Mouse (Mus musculus) G1E-ER4 (cell line): Measurements from ENCODE around the gene 1700017B05Rik. TPM values are rescaled to one million over a fixed set of nuclear protein-coding genes. Genes with fewer than 3 reads are reported as not detected.

Experiments used
- GATA1 ChIP-seq: IDR thresholded peaks from one replicate; pipeline ENCODE4 v1.8.0; 2012; ENCODE audit warnings: low read length, inconsistent platforms
- polyA plus RNA-seq: library from polyadenylated mRNA; stranded (reverse); fragments of >175 nt; gene quantifications from 2 replicates; pipeline ENCODE4 v1.2.3, GENCODE M21; 2012

Gene 1700017B05Rik
- polyA plus RNA-seq, 1 experiment: 186 TPM

DNA sequence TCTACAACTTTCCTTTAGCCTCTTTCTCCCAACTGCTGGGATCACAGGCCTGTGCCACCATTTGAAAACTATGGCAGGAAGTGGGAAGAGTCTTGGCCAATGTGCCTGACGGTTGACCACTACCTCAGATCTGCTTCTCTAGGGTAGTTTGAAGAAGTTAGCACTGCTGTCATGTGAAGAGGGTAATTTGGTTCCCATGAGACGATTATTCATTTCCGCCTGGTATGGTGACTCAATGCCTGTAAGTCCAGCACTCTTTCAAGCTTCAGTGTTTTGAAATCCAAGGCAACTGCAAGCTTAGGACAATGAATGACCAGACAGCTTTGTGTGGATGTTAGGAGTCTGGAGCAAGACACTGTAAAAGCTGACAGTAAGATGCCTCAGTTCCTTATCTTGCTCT, 28.6 kb downstream of the 1700017B05Rik start:
- no peak for TF ChIP-seq GATA1

DNA sequence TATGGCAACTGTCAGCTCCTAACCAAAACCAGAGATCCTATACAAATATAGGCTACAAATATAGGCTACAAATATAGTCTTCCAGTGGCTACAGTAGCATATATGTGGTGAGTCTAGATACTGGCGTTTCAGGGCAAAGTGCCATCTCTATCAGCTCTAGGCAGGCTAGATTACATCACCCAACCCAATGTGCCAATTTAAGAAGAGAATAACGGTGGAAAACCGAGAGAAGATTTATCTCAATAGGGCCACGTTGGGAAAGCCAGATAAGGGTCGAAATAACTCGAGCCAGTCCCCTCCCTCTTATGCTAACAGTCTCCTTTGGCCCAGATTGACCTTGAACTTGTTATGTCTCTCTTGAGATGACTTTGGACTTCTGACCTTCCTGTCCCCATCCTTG, 29.3 kb downstream of the 1700017B05Rik start:
- TF ChIP-seq GATA1: peak; percentile 75

DNA sequence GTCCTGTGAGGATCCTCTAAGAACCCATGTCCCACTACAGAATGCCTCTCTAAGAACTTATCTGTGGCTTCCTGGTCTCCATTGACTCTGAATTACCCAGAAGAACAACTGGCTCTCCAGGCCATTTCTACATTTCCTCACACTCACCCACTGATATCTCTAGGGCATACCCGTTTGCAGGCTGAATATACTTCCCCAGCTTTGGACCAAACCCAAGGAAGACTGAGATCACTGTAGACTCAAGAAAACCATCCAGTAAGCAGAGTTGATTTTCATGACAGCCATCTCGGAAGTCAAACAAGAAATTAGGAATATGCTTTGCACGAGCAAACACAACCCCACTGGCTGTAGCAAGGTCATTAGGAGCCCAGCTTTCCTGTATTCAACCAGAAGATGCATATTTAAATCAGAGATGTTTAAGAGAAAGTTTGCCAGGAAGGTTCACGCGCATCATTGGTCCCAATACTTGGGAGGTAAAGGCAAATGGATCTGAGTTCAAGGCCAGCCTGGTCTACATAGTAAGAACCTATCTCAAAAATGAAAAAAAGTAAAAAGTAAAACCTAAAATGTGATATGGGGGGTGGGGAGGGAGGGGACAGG, 30.0 kb downstream of the 1700017B05Rik start:
- no peak for TF ChIP-seq GATA1

DNA sequence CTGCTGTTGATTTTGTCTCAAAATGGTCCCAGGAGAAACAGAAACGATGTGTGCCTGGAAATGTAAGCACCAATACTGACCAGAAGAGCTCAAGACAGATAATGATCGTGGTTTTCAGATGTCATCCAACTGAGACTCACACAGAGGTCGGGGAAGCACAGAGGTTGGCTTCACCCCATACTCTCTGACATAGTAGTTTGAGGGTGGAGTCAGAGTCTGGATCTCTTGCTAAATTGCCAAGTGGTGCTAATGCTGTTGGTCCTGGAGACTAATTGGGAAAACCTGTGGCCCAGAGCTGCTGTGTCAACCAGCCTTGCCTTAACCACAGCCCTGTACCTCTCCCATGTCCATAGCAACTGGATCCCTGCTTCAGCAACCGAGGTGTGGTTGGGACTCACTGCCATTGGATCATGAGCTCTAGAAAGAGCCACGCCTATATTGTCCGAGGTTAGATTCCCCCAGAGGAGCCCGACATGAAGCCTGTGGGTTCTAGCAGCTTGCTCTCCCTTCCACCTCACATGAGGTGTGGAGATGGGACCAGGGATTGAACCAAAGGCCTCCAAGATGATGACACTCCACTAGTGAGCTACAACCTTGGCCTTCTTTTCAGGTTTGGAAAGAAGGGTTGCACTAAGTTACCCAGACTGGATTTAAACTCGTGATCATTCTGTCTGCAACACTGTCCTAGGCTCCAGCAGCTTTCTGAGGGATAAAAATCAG, 30.7 kb downstream of the 1700017B05Rik start:
- no peak for TF ChIP-seq GATA1

DNA sequence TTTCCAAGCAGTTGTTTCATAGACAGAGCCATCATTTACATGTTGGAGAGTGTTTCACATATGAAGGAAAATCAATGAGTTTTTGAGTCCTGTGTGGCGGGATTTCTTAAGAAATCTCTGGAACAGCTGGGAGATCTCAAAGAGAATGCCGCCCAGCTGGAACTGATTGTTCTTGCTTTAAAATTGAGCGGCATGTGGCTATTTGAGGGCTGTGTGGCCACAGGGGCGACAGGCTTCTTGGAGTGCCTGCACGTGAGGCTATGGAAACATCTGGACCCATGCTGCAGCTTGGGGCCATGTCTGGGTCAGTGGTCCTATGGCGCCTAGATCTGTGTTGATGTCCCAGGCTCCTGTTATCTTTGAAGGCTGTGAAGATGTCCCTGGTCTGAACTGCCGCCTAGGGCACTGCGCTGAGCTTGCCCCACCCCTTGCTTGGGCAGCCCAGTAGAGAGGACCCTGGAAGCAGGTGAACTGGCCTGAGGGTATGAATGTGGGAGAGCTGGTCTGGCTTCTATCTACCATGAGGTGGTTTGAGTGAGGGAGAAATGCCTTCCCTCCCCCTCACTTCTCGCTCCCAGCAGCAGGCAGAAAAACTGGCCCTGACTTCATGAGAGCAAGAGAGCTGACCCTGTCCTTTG, 32.1 kb downstream of the 1700017B05Rik start:
- no peak for TF ChIP-seq GATA1

DNA sequence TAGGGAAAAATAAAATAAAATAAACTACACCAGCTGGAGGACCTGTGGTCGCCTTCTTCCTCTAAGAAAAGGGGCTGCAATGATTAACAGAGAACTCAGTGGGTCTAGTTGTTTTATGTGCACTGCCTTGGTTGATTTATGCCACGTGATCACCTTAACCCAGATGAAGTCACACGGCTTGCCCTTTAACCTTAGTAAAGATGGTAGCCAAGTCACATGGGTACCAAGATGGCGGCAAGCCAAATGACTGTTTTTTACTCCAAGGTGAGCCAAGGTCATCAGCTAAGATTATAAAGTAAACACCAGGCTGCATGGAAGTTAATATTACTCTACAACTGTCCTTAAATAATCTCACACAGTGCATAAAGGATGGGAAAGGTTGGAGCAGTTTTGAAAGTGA, 32.7 kb downstream of the 1700017B05Rik start:
- TF ChIP-seq GATA1: no peak

DNA sequence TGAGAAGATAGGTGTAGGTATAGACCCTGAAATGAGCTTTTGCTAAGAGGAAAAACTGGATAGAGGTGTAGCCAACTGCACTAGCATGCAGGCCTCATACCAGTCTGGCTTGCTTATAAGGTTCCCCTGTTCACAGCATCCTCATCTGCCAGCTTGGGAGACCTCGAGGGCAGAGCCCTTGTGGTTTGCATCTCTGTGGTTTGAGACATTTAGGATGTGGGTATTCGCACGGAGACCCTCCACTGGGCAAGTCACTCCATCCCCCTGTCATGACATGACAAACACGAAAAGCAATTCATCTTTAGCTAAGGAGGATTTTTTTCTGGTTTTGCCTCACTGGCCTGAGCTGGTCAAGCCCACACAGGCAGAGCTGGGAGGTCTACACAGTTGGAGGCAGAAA, 34.2 kb downstream of the 1700017B05Rik start:
- TF ChIP-seq GATA1: no peak

DNA sequence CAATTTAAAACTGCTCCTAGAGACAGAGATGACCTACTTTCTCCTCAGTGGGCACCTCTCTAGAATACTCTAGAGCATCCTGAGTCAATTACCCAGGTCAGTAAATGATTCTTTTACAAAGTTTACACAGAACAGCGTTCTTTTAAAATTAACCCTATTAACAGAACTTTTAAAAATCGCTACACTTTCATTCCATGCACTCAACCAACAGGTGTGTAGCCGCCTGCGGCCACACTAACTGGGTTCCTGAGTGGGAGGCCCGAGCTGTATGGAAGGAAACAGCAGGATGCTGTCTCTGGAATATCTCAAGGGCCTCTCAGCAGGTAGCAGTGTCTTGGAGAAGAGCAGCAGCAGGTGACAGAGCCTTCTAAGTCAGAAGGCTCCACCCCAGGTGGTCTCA, 35.2 kb downstream of the 1700017B05Rik start:
- no peak for TF ChIP-seq GATA1

DNA sequence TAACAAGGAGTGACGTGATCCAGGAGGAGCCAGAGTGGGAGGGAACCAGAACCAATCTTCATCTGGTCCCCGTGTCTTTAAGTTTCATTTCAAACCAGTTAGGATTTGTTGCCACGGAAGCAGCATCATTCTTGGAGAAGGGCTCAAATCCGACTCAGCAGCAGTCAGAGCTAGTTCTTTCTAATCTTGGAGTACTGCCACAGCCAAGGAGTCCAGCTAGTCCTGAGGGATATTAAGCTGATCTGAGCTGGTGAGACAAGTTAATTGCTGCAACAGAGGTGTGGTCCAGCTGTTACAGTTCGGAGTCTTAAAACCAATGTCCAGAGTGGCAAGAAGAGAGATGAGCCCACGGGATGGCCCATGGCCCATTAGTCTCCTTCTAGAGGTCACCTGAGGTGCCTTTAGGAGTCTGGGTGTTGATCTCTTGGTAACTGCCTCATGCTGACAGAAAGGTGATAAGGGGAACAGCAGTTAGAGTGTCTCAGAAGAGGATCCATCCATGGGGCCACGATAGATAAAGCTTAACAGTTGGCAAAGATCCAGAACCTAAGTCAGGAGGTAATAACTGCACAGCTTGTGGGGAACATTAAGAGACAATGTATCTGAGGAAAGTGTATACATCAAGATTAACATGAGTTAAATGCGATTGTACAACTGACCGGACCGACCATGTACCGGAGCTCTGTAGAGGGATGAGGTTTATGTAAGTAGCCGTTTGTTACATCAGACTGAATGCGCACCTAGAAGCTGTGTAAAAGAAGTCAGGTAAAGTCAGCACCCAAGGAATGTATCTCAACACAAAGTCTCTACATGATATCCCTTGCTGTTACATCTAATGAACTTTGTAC, 36.4 kb downstream of the 1700017B05Rik start:
- TF ChIP-seq GATA1: peak; percentile 87

DNA sequence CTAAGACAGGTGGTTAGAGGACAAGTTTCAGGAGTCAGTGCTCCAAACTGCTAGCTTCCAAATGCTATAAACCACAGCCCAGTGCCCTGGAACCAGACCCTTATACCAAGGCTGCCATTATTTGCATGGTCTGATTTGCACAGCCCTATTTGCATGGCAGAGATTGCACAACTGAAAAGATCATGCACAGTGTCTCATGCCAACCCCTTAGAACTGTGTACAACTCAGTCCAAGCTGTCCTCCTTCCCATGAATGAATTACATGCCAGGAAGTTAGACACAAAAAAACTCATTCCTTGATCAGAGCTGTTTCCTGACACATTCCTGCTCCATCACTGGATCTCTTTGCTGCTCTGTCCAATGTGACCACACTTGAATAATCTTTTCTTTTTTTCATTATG, 39.1 kb downstream of the 1700017B05Rik start:
- no peak for TF ChIP-seq GATA1

DNA sequence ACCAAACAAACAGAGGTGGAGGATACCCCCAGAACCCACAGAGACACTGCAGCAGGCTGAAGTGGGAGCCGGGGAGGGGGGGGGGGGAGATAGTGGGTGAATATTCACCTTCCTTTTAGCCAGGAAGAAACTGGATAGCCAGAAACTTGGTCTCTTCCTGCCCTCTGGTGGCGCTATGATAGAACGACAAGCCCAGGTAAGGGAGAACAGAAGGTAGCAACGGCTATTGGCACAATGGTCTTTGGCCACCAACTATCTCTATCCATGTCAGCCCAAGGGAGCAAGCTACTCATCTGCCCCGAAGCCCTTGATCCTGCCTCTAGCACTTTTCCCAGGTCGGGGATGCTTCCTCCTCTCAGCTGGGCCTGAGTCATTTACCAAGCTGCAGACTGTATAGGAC, 42.1 kb downstream of the 1700017B05Rik start:
- TF ChIP-seq GATA1: no peak

DNA sequence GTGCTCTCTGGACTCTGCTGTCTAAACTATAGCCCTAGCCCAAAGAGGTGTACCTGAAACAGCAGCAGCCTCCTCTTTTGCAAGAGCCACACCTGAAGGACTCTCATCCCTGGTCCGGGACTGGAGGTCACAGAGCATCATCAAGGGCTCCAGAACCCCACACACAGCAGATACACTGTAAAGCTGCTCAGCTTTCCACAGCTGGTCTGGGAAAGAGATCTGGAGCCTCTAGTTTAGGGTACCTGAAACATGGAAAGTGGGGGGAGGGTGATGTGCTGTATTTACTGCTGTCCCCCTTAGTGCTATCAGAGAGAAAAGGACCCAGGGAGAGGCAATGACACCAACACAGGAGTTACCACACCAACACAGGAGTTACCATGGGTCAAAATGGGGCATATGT, 42.9 kb downstream of the 1700017B05Rik start:
- TF ChIP-seq GATA1: no peak

DNA sequence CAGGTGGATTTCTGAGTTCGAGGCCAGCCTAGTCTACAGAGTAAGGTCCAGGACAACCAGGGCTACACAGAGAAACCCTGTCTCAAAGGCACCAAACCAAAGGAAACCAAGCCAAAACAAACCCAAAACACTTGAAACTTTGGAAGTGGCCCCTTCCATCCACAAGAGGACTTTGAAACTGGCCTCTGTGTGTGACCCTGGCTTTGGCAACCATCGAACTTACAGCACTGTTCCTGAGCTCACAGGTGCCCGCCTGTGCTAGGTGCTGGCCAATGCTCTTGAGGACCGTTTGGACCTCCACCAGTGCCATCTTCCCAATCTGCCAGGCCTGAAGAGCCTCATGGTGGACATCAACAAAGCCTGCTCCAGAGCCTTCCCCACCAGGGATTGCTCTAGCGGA, 43.6 kb downstream of the 1700017B05Rik start:
- no peak for TF ChIP-seq GATA1

DNA sequence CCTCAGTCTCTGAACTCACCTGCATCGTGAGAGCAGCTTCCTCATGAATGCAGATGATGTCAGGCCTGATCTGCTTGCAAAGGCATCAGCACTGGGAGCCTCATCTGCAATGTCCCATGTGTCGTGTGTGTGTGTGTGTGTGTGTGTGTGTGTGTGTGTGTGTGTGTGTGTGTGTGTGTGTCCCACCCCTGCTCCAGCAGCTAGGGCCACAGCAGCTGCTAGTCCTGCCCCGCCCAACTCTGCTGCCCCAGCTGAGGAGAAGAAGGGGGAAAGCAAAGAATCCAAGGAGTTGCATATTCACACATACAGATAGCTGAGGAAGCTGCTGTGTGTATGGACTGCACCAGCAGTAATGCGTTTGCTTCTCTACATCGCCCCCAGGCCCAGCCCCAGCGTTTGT, 45.2 kb downstream of the 1700017B05Rik start:
- TF ChIP-seq GATA1: no peak

DNA sequence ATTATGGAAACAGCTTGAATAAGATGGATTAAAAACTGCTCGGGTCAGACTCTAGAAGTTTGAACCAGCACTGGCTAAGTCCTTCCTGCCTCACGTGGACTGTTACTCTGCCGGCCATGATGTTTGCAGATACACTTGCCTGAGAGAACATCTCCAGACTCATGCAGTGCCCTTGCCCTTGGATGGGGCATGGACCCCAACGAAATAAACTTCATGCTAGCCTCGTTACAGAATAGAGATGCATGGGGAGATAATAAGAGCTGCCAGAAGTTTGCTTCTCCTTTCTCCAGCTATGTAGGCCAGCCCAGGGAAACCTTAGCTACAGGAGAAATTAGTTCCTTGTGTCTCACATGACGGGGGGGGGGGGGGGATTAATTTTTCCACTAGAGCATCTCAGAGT, 47.9 kb downstream of the 1700017B05Rik start:
- TF ChIP-seq GATA1: no peak
